Mouse (Mus musculus) kidney, adult 18-20 months (tissue): ENCODE results near the gene Lrguk.

Experiments used
- DNase-seq: peaks from one replicate; pipeline ENCODE4 v3.0.0; 2021

Lrguk gene

DNA sequence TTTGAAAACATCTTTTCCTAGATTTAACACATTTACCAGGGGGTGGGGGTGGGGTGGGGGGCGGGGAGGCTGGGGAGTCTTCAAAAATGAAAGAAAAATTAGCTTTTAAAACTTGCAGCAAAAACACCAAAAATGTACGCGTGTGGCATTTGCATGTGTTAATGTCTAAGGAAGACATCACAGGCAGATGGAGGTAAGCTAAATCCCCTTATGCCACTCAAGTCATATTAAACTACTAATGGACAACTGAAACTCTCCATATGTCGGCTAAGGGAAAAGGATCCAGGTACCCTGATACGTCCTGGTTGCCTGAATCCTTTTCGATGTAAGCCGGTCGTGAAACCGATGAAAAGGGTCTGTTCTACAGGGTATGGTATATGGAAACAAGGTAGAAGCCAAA, 119.8 kb downstream of the Lrguk start:
- no peak for DNase-seq

DNA sequence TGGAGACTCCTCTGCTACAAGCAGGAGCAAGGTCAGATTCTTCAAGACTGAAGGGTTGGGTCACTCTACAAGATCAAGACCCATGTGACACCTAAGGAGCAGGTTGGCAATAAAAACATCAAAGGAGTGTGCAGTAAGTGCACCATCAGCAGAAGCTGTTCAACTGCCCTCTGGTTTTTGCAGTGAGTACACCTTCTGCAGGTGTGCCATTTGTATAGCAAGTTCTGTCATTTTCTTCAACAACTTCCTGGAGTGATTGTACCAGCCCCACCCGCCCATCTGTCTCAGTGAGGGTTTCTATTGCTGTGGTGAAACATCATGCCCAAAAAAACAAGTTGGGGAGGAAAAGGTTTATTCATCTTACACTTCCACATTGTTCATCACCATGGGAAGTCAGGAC, 120.6 kb downstream of the Lrguk start:
- DNase-seq = no peak

DNA sequence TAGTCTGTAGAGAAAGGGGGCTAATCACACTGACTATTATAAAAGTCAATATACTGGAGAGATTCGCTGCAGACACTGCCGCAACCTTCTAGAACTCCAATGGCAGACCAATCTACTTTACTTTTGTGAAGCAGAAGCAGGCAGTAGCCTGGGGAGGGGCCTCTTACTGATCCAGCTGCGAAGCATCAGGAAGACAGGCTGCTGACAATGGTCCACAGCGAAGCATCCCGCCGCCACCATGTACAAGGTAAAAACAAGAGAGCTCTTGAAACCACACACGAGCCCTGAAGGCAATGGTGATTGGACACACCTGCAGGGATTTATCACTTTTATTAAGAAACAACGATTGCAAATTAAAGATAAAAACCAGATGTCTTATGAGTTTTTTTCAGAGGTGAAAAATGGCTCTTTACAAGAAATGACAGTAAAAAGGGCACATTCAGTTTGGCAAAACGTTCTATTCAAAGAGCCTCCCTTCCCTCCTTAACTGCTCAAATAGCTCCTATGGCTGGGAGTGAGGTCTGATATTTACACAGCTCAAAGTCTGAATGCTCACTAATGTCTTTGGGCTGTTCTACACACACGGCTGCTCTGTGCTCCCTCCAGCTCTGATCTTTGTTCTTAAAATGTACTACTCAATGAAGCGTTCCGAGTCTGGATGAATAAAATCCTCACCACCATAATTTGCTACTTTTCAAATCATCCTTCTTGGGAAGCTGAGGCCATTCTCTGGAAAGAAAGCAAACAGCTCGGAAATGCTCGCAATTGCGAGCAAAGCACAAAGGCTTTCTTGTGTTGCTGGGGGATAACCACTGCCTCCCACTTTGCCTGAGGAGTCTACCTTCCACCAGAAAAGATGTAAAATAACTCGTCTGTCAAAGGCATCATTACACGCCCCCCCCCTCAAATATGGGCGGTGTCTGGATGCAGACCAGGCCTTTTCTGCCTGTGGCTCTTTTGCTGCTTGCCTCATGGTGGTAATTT, 124.1 kb downstream of the Lrguk start:
- DNase-seq = no peak

DNA sequence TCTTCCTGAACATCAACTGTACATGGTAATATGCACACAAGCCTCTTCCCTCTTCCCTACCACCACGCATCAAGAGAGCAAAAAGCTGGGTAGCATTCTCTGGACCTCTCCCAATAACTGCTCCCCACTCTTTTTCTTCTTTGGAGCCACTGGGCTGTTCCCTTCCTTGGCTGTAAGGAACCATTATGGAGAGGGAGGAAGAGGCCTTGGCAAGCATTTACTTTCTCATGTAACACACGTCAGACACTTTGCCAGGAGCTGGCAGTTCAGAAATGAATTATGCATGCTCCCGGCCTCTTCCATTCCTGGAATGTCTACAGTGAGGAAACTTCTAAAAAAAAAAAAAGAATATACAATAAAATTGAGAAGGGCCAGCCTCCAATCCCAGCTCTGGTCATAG, 125.0 kb downstream of the Lrguk start:
- peak; percentile 47 for DNase-seq

DNA sequence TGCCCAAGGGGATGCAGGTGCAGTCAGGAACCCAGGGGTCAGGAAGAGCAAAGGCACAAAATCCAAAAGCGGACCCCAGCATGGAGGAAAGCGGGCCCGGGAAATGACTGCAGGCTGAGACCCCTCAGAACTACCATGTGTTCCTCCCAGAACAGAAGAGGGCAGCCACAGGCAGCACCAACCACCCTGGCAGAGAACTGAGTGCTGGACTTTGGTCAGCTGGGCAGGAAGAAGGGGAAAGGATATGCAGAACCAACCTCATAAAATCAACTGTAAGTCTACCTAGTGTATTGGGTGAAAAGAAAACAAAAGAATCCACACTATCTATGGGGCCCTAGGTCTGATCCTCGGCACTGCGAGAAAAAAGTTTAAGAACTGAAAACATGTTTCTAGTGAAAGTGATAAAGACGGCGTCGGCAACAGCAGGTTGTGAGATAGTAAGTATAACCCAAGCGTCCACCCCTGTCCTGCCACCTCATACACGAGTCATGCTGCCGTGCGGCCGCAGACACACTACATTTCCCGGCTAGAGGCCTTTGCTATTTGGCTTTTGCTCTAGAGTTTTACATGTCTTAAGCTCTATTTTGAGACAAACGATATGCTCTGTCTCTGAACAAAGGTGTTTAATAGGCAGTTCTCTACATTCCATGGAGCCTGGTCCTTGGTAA, 126.0 kb downstream of the Lrguk start:
- peak; percentile 57 for DNase-seq

DNA sequence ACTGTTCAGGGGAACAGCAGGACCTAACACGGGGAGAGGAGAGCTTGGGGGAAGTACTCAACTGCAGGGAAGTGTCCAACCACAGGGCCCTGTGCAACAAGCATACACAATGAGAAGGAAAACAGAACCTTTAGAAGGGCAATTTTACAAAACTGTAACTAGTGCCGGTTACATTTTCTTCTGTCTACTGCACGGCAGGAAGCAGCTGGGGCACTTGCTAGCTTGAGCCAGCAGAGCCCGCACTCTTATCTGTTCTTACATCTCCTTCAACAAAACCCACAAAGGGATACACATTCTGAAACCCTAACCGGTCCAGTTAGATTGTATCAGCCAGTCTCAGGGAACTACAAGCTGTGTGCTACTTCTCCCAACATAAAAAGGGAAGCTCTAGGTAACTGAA, 126.8 kb downstream of the Lrguk start:
- no peak for DNase-seq

DNA sequence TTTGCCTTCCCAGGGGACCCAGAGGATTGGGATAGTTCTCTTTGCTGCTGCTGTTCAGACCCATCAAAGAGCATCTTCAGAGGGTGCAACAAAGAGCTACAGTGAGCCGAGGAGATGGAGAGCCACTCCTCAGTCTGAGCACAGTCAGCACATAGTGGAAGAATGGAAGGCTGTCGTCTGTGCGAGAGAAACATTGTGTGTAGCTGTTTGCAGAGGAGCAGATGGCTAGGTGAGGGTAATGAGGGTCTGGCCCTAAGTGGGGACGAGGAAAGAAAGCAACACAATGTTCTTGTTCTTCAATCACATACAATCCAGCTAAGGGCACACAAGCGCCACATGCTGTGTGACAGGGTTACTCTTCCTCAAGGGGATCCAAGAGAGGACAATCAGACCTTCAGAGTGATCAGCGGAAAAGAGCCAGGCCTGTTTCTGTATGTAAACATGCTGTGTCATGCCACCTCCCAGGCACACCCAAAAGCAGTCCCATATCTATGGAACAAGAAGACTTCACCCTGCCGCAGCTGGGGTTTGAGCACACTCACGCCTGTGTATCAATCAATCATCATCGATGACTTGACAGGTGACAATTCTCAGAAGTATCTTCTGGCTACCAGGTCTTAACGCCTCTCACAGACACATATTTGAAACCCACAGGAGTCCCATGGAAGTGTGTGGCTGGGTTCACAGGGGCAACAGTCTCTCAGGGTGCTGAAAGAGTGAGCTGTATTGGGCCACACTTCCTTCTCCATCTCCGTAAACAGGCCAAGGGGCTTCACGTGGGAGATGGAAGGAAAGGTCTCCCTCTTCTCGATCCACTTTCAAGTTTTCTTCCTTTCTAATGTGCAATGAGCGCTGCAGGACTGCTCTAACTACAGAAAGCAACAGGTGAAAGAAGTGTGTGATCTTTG, 127.8 kb downstream of the Lrguk start:
- no peak for DNase-seq

DNA sequence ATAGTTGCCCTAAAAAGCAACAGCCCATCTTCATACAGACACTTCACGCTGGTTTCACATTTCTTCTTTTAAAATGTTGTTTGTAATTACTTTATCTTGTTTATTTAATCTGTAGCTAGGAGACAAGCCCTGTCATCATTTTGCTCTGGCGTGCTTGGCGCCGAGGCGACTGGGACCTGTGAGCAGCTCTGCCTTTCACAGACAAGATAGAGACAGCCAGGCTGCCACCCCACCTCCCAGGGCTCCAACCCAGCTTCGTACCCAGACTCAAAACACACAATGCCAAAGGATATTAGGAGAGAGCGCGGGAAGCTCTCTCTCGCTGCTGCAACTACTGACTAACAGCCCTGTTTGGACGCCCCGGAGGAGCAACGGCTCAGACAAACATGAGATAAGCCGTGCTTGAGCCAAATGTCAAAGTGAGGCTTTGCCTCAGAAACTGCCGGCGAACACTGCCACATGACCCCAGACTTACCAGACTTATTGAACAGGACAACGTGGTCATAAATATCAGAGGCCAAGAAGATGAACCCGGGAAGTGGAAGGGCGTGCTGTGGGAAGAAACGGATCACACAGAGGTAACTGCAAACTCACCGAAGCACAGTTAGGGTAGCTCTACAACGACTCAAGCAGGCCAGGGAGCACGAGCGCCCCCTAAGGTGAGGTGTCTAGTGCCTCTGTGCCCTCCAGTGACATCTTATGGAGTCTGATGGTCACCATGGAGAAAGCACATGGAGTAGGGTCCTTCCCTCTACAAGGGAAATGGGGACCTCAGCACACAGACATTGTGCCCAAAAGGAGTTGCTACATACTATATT, 131.0 kb downstream of the Lrguk start:
- DNase-seq = no peak

DNA sequence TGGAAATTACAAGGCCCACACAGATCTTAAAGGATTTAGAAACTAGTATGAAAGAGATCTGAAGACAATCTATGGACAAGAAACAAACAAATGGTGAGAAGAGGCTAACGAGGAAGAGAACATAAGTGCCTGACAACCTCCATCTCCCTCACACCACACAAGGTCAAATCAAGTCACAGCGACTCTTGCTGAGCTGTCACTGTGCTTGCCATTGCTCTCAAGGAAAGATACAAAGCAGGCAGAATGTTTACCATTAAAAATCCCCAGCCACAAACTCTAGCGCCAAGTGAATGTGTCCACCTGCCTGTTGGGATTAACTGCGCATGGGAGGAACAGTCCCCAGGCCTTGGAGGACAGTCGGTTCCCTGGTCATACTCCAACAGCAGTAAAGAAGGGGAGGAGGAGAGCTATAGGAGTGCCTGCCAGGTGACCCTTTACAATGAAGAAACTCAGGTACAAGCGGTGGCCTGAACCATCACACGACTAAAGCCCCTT, 131.6 kb downstream of the Lrguk start:
- no peak for DNase-seq

DNA sequence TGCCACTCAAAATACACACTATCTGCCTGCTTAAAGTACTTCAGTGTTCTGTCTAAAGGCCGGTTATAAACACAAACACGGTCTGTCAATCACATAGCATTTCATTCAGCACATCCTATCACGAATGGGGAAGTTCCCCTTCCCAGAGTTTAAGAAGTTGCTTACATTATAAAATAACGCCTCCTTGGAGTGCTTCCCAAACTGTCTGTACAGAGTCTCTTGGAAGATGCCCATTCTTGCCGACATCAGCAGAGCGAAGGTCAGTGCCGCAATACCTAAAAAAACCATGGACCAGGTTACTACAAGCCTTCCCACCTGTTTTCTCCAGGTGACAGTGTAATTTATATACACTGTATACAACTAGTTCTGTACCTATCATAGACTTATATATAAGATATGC, 132.3 kb downstream of the Lrguk start:
- no peak for DNase-seq

DNA sequence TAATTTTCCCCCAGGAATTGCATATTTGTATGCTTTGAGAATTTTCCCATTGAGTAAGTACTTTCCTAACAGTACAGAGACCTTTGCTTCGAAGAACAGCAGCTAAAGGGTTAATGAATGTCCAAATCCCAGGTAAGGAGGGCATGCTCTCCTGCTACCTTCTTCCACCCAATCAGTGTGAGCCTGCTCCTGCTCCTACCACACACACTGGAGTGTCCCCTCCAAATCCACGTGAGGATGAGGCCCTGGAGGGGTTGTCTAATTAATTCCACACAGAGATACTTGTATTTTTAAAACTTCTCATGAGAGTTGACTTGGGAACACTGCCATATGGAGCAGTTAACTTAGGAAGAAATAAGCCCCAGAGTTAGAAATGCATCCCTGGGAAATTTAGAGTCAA, 133.4 kb downstream of the Lrguk start:
- DNase-seq = no peak

DNA sequence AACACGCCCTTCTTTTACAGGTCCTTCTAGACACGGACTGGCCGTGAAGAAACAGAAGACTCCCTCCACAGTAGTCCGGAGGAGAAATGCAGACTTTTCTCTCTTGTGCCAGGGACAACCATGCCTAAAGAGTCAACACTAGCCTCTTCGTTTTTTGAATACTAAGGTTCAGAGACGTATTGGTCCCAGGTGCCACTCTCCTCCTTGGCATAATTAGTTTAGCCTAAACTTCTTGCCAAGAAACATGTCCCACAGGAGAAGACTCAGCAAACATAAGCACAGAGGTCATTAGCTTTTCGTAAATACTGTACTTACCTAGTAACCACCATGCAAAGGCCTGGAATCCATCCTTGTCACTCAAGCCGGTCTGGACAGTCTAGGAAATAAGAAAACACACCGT, 133.8 kb downstream of the Lrguk start:
- no peak for DNase-seq

DNA sequence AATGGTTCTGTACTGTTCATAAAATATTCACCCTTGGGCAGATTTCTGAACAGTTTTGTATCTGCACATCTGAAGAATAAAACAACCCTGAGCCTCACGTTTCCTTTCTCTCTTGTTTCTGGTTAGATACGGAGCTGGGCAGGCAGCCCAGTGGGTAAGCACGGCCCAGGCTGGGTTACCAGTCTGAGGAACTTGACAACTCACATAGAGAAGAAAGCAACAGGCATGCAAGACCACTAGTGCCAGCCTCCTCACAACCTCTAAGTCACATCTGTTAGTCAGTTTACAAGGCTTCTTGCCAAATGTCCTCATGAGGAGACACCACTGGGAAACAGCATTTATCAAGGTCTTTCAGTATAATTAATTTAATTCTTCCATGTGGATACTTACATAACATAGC, 139.6 kb downstream of the Lrguk start:
- no peak for DNase-seq

DNA sequence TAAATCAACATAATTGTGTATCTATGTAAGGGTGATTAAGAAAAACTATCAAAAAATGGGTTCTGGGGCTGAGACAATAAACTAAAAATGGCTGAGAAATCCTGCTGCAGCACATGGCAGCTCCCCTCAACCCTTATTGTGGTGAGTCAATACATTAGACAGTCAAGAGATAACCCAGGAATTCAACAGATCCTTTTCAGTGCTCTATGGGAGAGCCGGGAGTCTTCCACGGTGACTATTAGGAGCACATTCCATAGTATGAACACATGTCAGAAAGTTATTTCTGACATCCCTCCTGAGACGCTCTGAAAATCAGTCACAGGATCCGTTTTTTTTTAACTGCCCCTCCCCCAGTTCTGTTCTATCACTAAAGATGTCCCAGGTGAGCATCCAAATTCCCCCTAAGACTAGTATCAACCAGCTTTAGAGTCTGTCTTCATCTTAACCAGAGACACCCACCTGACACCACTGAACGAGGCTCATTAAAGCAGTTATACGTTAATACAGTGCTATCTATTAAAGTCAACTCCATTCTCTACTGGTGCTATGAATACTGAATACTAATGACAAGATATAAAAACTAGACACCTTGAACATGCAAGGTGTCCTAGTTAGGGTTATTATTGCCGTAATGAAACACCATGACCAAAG, 141.7 kb downstream of the Lrguk start:
- no peak for DNase-seq

DNA sequence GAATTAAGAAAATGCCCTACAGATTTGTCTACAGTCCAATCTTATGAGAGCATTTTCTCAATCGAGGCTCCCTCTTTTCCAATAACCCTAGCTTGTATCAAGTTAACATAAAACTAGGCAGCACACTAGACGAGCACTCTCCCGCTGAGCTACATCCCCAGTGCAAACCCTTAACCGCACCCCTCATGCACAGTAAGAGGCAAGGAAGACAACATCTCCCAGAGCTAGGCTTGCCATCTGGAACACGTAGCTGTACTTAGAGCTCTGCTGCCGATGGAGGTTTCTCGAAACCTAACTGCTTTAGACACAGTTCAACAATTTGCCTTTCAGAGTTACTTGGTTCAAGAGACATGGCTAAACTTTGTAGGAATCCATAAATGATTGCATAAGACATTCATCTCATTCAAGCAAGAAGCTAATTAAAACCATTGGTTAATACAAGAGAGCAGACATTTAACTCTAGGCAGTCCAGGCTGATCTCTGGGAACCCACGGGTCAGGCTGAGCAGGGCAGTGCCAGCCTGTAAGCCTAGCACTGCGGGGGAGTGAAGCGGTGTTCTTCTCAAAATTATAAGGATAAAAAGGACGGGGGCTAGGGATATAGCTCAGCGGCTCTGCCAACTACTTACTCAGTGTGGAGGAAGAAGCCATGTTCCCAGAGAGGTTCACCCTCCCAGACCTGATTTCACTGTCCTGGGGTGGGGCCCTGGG, 142.7 kb downstream of the Lrguk start:
- DNase-seq = no peak

DNA sequence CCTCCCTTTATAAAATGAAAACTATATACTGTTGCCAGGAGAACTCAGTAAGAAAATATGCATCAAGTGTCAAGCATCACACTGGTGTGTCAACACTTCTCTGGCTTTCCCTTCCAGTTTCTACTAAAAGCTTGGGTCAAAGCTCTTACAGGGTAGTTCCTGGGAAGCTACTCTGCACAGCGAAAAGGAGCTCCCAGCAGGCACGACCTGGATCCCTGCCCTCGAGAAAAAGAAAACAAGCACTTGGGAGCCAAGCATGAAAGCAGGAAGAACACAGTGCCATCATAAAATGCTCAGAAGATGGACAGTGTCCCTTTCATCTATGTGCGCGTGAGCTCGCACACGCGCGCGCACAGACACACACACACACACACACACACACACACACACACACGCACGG, 144.0 kb downstream of the Lrguk start:
- no peak for DNase-seq

DNA sequence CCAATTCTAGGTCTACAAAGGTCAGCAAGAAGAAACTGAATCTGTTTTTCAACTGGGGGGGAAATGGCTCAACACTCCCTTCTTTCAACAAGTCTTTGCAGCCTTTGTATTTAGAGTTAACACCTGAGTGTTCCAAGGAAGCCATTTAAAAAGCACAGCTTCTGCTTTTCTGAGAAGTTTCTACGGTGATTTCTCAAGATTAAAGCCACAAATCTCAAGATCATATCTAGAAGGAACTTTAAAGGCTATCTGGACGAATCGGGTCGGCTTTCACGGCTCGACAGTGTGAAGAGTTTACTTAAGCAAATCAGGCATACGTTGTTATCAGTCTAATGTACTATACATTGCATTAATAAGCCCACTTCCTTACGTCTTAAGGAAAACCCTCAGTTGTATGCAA, 145.5 kb downstream of the Lrguk start:
- no peak for DNase-seq

DNA sequence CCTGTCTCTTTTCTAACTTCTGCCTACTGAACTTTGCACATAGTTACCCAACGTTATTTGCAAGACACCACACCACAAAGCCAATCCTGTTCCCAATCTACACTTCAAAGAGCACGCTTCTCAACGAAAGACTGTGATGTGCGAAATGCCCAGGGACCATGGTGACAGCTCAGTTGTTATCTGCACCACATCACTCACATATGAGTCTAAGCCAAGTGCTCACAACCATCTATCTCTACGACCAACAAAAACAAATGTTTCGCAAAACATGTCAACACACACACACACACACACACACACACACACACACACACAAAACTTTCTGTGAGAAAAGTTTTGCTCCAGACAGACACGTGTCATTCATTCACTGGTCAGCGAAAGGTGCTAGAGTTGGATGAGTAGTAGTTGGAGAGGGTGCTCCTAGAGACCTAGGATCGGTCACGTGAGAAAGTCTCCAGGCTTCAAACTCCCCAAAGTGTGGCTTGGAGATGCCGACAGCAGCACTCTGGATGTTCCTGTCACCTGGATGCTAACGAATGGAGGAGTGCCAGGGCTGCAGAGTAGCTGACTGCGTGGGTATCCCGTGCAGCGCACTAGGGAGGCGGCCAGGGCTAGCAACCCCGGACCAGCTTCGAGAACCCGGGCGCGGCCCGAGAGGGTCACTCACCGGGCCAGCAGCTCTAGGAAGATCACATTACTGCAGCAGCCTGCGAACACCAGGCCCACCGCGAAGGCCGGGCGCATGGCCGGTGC, 147.0 kb downstream of the Lrguk start:
- DNase-seq = no peak

DNA sequence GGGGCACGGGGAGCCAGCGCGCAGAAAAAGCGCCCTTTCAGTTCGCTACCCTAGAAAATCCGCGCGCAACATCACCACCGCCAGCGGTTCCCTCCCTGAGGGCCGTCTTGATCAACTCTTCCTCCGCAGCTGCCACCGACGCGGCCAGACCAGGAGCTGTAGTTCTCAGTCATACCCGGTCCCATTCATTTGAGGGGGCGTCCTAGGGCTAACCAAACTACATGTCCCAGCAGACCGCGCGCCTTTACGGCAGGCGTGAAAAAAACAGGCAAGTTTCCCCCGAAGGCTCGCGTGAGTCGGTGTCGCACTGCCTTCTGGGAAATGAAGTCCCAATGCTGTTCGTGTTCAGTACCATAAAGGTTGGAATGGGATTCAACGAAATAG, 147.6 kb downstream of the Lrguk start, which contains the start of gene Slc35b4:
Gene Slc35b4, minus strand, starts transcription at position 248 of the 384 bp plus-strand sequence.
- DNase-seq = peak; percentile 92

DNA sequence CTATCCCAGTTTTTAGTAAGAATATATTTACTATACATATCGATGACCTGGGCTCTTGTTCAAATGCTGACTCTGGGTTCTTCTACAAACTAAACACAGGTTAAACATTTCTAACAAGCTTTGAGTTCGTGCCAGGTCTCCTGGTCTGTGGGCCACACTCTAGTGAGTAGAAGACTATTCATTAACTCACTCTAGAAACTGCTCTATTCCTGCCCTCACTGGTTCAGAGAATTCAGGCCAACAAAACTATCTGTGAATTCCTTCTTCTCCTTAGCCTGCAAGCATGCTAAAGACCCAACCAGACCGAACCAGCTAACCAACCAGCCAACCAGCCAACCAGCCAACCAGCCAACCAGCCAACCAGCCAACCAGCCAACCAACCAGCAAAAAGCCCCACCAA, 149.8 kb downstream of the Lrguk start:
- peak; percentile 54 for DNase-seq
